Comparison of ENCODE assay signal across 22 mouse cellular contexts in the genomic region with DNA sequence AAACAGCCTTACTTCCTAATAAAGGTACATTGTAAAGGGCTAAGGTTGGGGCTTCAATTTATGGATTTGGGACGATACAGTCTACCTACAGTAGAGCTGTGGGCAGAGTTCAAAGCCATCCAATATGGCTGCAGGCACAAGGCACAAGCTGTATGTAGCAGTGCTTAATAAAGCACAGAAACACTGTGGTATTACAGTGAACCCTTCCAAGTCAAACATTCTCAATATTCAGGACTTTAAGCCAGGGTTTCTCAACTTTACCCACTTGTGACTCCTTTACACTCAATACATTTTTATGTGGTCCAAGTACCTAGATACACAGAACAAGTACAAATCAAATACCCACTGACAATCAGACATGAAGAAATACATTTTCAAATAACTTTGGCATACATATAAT.
DNase-seq lines count a peak whose midpoint lies in the region; ATAC-seq lines count a peak whose summit lies in the region.
"Had no signal": no experiment of that assay in that cellular context is flagged by ENCODE, and none has a peak within 500 bp of the region (broad histone marks: within the 10 kb centered on the region; RNA-seq: fewer than 3 reads in every experiment).

No protein-coding gene starts in this region.

- WGBS in lung, embryonic 16.5 days: 48% methylated on average over 1 of the region's 1 CpGs
- 91% methylated on average over 1 of the region's 1 CpGs for WGBS in midbrain, embryonic 11.5 days
- WGBS in midbrain, embryonic 14.5 days: 86% methylated on average over 1 of the region's 1 CpGs

- no peaks in the 10 kb centered on the region for H3K9me3 ChIP-seq in lung, embryonic 16.5 days (ENCODE audit: control insufficient read depth, low read length)
- H3K9me3 ChIP-seq in midbrain, embryonic 11.5 days (ENCODE audit: control insufficient read depth, low read length): no peaks in the 10 kb centered on the region
- H3K9me3 ChIP-seq in midbrain, embryonic 14.5 days (ENCODE audit: control insufficient read depth, low read length): no peaks in the 10 kb centered on the region
- H3K9me3 ChIP-seq: embryonic facial prominence, embryonic 15.5 days; forebrain, embryonic 10.5 days; forebrain, embryonic 12.5 days had no signal

- no peaks in the 10 kb centered on the region for H3K27me3 ChIP-seq in lung, embryonic 16.5 days (ENCODE audit: control insufficient read depth, insufficient read depth, low read depth, low read length)
- H3K27me3 ChIP-seq in midbrain, embryonic 11.5 days (ENCODE audit: control insufficient read depth, insufficient read depth, low read length): no peaks in the 10 kb centered on the region
- no peaks in the 10 kb centered on the region for H3K27me3 ChIP-seq in midbrain, embryonic 14.5 days (ENCODE audit: control insufficient read depth, insufficient read depth, low read length)
- H3K27me3 ChIP-seq: embryonic facial prominence, embryonic 13.5 days; embryonic facial prominence, embryonic 15.5 days; forebrain, embryonic 12.5 days had no signal

- H3K4me3 ChIP-seq in lung, embryonic 16.5 days (ENCODE audit: low read length): no peak overlapping the region
- H3K4me3 ChIP-seq in midbrain, embryonic 11.5 days (ENCODE audit: low read depth, low read length): no peak overlapping the region
- no peak overlapping the region for H3K4me3 ChIP-seq in midbrain, embryonic 14.5 days (replicated peaks; ENCODE audit: low read depth, low read length)
- H3K4me3 ChIP-seq: embryonic facial prominence, embryonic 13.5 days; embryonic facial prominence, embryonic 15.5 days; erythroblast, embryonic 14.5 days; forebrain, embryonic 10.5 days; forebrain, embryonic 12.5 days had no signal

- H3K4me1 ChIP-seq in lung, embryonic 16.5 days (replicated peaks; ENCODE audit: control insufficient read depth, insufficient read depth, low read length): no peaks in the 10 kb centered on the region
- H3K4me1 ChIP-seq in midbrain, embryonic 11.5 days (ENCODE audit: control insufficient read depth, insufficient read depth, low read length): no peaks in the 10 kb centered on the region
- no peaks in the 10 kb centered on the region for H3K4me1 ChIP-seq in midbrain, embryonic 14.5 days (ENCODE audit: control insufficient read depth, insufficient read depth, low read length)
- H3K4me1 ChIP-seq: embryonic facial prominence, embryonic 13.5 days; embryonic facial prominence, embryonic 15.5 days; forebrain, embryonic 10.5 days; forebrain, embryonic 12.5 days had no signal

- no peak overlapping the region for H3K9ac ChIP-seq in lung, embryonic 16.5 days (ENCODE audit: low read length)
- no peak overlapping the region for H3K9ac ChIP-seq in midbrain, embryonic 11.5 days (ENCODE audit: low read length)
- H3K9ac ChIP-seq in midbrain, embryonic 14.5 days (replicated peaks; ENCODE audit: low read length): no peak overlapping the region
- H3K9ac ChIP-seq: embryonic facial prominence, embryonic 13.5 days; embryonic facial prominence, embryonic 15.5 days; forebrain, embryonic 12.5 days had no signal

- H3K4me2 ChIP-seq in lung, embryonic 16.5 days (ENCODE audit: low read depth, low read length): no peak overlapping the region
- no peak overlapping the region for H3K4me2 ChIP-seq in midbrain, embryonic 11.5 days
- no peak overlapping the region for H3K4me2 ChIP-seq in midbrain, embryonic 14.5 days (ENCODE audit: low read length)
- H3K4me2 ChIP-seq: embryonic facial prominence, embryonic 13.5 days; embryonic facial prominence, embryonic 15.5 days; forebrain, embryonic 12.5 days had no signal

- peak; percentile 90 for ATAC-seq in lung, embryonic 16.5 days (ENCODE audit: low read depth)
- no peak for ATAC-seq in midbrain, embryonic 11.5 days (ENCODE audit: low FRiP score)
- ATAC-seq in midbrain, embryonic 14.5 days (ENCODE audit: low FRiP score, low TSS enrichment): no peak
- ATAC-seq: forebrain, embryonic 14.5 days had no signal

- no peak overlapping the region for H3K27ac ChIP-seq in lung, embryonic 16.5 days (ENCODE audit: low read length)
- H3K27ac ChIP-seq in midbrain, embryonic 11.5 days (ENCODE audit: low read depth, low read length): no peak overlapping the region
- H3K27ac ChIP-seq in midbrain, embryonic 14.5 days (replicated peaks; ENCODE audit: low read depth, low read length): no peak overlapping the region
- H3K27ac ChIP-seq: embryonic facial prominence, embryonic 13.5 days; embryonic facial prominence, embryonic 15.5 days; forebrain, embryonic 10.5 days; forebrain, embryonic 12.5 days had no signal

- DNase-seq in lung, postnatal 14 days: no peak
- DNase-seq in lung, postnatal 25 days (ENCODE audit: low spot score): peak; percentile 60
- no peak for DNase-seq in lung, postnatal 10 days
- DNase-seq in midbrain, embryonic 11.5 days (ENCODE audit: low spot score, missing footprints): peak; percentile 12
- no peak for DNase-seq in midbrain, embryonic 14.5 days
- DNase-seq: adrenal gland, adult 2 months; adrenal gland, postnatal 10 days; adrenal gland, postnatal 25 days; cerebellum, adult 11 months; cerebellum, adult 18-20 months; cerebellum, adult 8-10 months; cerebellum, adult 9-11 months; cerebellum, postnatal 14 days; cerebellum, postnatal 36 days; embryo, embryonic 11 days had no signal

- H3K36me3 ChIP-seq in lung, embryonic 16.5 days (ENCODE audit: control insufficient read depth, insufficient read depth, low read length): no peaks in the 10 kb centered on the region
- no peaks in the 10 kb centered on the region for H3K36me3 ChIP-seq in midbrain, embryonic 11.5 days (ENCODE audit: control insufficient read depth, insufficient read depth, low read length)
- no peaks in the 10 kb centered on the region for H3K36me3 ChIP-seq in midbrain, embryonic 14.5 days (ENCODE audit: control insufficient read depth, insufficient read depth, low read length)
- H3K36me3 ChIP-seq: embryonic facial prominence, embryonic 13.5 days; embryonic facial prominence, embryonic 15.5 days; forebrain, embryonic 10.5 days; forebrain, embryonic 12.5 days had no signal

Comparison
In these comparisons a context has a peak if more than half of its experiments do, and no peak if none do; other contexts are left out.
1. DNase-seq: peak in lung, postnatal 25 days (single experiment) and midbrain, embryonic 11.5 days (single experiment); none in lung, postnatal 14 days (single experiment), lung, postnatal 10 days (single experiment) and midbrain, embryonic 14.5 days (single experiment).